Mouse (Mus musculus) neural tube, embryonic 13.5 days (tissue): Measurements from ENCODE around the gene Mest. TPM values are rescaled to one million over a fixed set of nuclear protein-coding genes. Genes with fewer than 3 reads are reported as not detected.

Experiments used
- ATAC-seq: fragments of 200-750 bp; cut with Nextera tagmentation; 2 replicates; pipeline ENCODE4 v1.8.0; 2017; ENCODE audit warnings: low read depth, mild to moderate bottlenecking, moderate TSS enrichment, moderate library complexity
- H3K27ac ChIP-seq: fragments of 300-500 bp; sonication (generic); replicated peaks from 2 replicates; pipeline ENCODE4 v1.5.1; 2015; ENCODE audit warnings: moderate library complexity, mild to moderate bottlenecking, inconsistent platforms
- H3K27me3 ChIP-seq: fragments of 300-500 bp; sonication (generic); 2 replicates; pipeline ENCODE4 v1.6.1; 2015; ENCODE audit warnings: mild to moderate bottlenecking, inconsistent platforms
- H3K36me3 ChIP-seq: fragments of 300-500 bp; sonication (generic); 2 replicates; pipeline ENCODE4 v1.6.1; 2015; ENCODE audit warnings: mild to moderate bottlenecking, inconsistent platforms
- H3K4me1 ChIP-seq: fragments of 300-500 bp; sonication (generic); replicated peaks from 2 replicates; pipeline ENCODE4 v1.6.1; 2015; ENCODE audit warnings: inconsistent platforms
- H3K4me2 ChIP-seq: fragments of 300-500 bp; sonication (generic); 2 replicates; pipeline ENCODE4 v1.6.1; 2015; ENCODE audit warnings: inconsistent platforms, mild to moderate bottlenecking, moderate library complexity
- H3K4me3 ChIP-seq: fragments of 300-500 bp; sonication (generic); 2 replicates; pipeline ENCODE4 v1.5.1; 2015; ENCODE audit warnings: mild to moderate bottlenecking, inconsistent platforms
- H3K9ac ChIP-seq: fragments of 300-500 bp; sonication (generic); 2 replicates; pipeline ENCODE4 v1.6.1; 2015; ENCODE audit warnings: moderate library complexity, mild to moderate bottlenecking, inconsistent platforms
- H3K9me3 ChIP-seq: fragments of 300-500 bp; sonication (generic); 2 replicates; pipeline ENCODE4 v1.6.1; 2016; ENCODE audit warnings: inconsistent platforms
- WGBS: fragments of 180-500 bp; shearing (Covaris S2); methylation state at CpG from one replicate; pipeline ENCODE4 v1.1.7; 2015; 5-methylcytosine and 5-hydroxymethylcytosine counted together
- polyA plus RNA-seq: library from polyadenylated mRNA; unstranded; fragments of >200 nt; fragmentation: Nextera tagmentation; extraction: Ambion mirVana; gene quantifications from 2 replicates; pipeline ENCODE4 v1.2.1, GENCODE M21; 2015

The Mest gene
- polyA plus RNA-seq, 1 experiment from 2014 or later, result 431 TPM

GRCm38 (mm10) chr6:30687198-30687597, 36.1 kb upstream of the Mest start:
- no peaks in the 10 kb centered on the region for H3K36me3 ChIP-seq
- ATAC-seq, result no peak
- H3K4me1 ChIP-seq, result peaks cover 10% of the 10 kb centered on the region
- no peak overlapping the region for H3K4me2 ChIP-seq
- no peaks in the 10 kb centered on the region for H3K9me3 ChIP-seq
- no peak overlapping the region for H3K9ac ChIP-seq
- no peak overlapping the region for H3K4me3 ChIP-seq
- 90% methylated on average over 7 of the region's 7 CpGs for WGBS
- H3K27ac ChIP-seq, result no peak overlapping the region
- H3K27me3 ChIP-seq, result no peaks in the 10 kb centered on the region

- peak overlapping the region; percentile 92 for H3K27ac ChIP-seq
- WGBS, result 78% methylated on average over 5 of the region's 5 CpGs
- no peak; the same call in 1 of the 2 replicates for ATAC-seq
- H3K9me3 ChIP-seq, result no peaks in the 10 kb centered on the region
- peak overlapping the region; percentile 56 for H3K4me2 ChIP-seq
- no peaks in the 10 kb centered on the region for H3K36me3 ChIP-seq
- peak overlapping the region; percentile 73 for H3K9ac ChIP-seq
- peak overlapping the region; percentile 59 for H3K4me3 ChIP-seq
- H3K4me1 ChIP-seq, result peaks cover 15% of the 10 kb centered on the region
- no peaks in the 10 kb centered on the region for H3K27me3 ChIP-seq
Observed at GRCm38 (mm10) chr6:30692826-30693225, 30.5 kb upstream of the Mest start.

- peak within 1 kb of the TSS; percentile 73 for H3K9ac ChIP-seq
- H3K27ac ChIP-seq, result peak within 1 kb of the TSS; percentile 92
- no peaks in the 10 kb centered on the region for H3K36me3 ChIP-seq
- H3K27me3 ChIP-seq, result no peaks in the 10 kb centered on the region
- peak within 1 kb of the TSS; percentile 59 for H3K4me3 ChIP-seq
- peaks cover 15% of the 10 kb centered on the region for H3K4me1 ChIP-seq
- WGBS, result under 1% methylated on average over 50 of the region's 52 CpGs
- H3K9me3 ChIP-seq, result no peaks in the 10 kb centered on the region
- peak; percentile 99 for ATAC-seq
- peak within 1 kb of the TSS; percentile 56 for H3K4me2 ChIP-seq
Observed at GRCm38 (mm10) chr6:30693350-30693991, 29.9 kb upstream of the Mest start, which contains the start of gene Cep41. Gene Cep41, minus strand, starts transcription at chr6:30693749.

- peak overlapping the region; percentile 43; the same call in 1 of the 2 replicates for H3K9ac ChIP-seq
- H3K4me3 ChIP-seq, result peak overlapping the region; percentile 59
- H3K27ac ChIP-seq, result peak overlapping the region; percentile 56
- no peaks in the 10 kb centered on the region for H3K27me3 ChIP-seq
- 35% methylated on average over 6 of the region's 6 CpGs for WGBS
- no peaks in the 10 kb centered on the region for H3K9me3 ChIP-seq
- H3K4me1 ChIP-seq, result peaks cover 15% of the 10 kb centered on the region
- ATAC-seq, result peak; percentile 13
- no peaks in the 10 kb centered on the region for H3K36me3 ChIP-seq
- H3K4me2 ChIP-seq, result peak overlapping the region; percentile 56
Observed at GRCm38 (mm10) chr6:30694209-30694608, 29.1 kb upstream of the Mest start.

GRCm38 (mm10) chr6:30695124-30695523, 28.2 kb upstream of the Mest start:
- Histone ChIP-seq H3K9ac (no peak overlapping the region), H3K4me1 (peaks cover 15% of the 10 kb centered on the region), H3K27me3 (no peaks in the 10 kb centered on the region), H3K36me3 (no peaks in the 10 kb centered on the region), H3K27ac (no peak overlapping the region), H3K4me3 (no peak overlapping the region), H3K9me3 (no peaks in the 10 kb centered on the region), H3K4me2 (no peak overlapping the region)
- WGBS, result 91% methylated on average over 8 of the region's 8 CpGs
- ATAC-seq, result no peak

- WGBS, result 35% methylated on average over 5 of the region's 5 CpGs
- no peak overlapping the region for H3K9ac ChIP-seq
- 0 out of 2 replicates have a peak overlapping the region, but pooled peaks have one; percentile 13 for H3K27ac ChIP-seq
- H3K36me3 ChIP-seq, result no peaks in the 10 kb centered on the region
- no peak overlapping the region for H3K4me2 ChIP-seq
- H3K4me3 ChIP-seq, result no peak overlapping the region
- ATAC-seq, result no peak
- peaks cover 15% of the 10 kb centered on the region for H3K4me1 ChIP-seq
- H3K9me3 ChIP-seq, result no peaks in the 10 kb centered on the region
- H3K27me3 ChIP-seq, result no peaks in the 10 kb centered on the region
Observed at GRCm38 (mm10) chr6:30697464-30697863, 25.9 kb upstream of the Mest start.

- ATAC-seq, result no peak
- H3K36me3 ChIP-seq, result no peaks in the 10 kb centered on the region
- 89% methylated on average over 4 of the region's 4 CpGs for WGBS
- peaks cover 10% of the 10 kb centered on the region for H3K4me1 ChIP-seq
- no peak overlapping the region for H3K9ac ChIP-seq
- no peak overlapping the region for H3K4me3 ChIP-seq
- no peak overlapping the region for H3K27ac ChIP-seq
- H3K4me2 ChIP-seq, result no peak overlapping the region
- H3K9me3 ChIP-seq, result no peaks in the 10 kb centered on the region
- H3K27me3 ChIP-seq, result no peaks in the 10 kb centered on the region
Observed at GRCm38 (mm10) chr6:30698036-30698435, 25.3 kb upstream of the Mest start.

- Histone ChIP-seq H3K9ac (no peak overlapping the region), H3K4me1 (no peaks in the 10 kb centered on the region), H3K9me3 (no peaks in the 10 kb centered on the region), H3K36me3 (no peaks in the 10 kb centered on the region), H3K4me2 (no peak overlapping the region), H3K27me3 (no peaks in the 10 kb centered on the region), H3K4me3 (no peak overlapping the region), H3K27ac (0 out of 2 replicates have a peak overlapping the region, but pooled peaks have one; percentile 20)
- WGBS, result 76% methylated on average over 6 of the region's 6 CpGs
- no peak for ATAC-seq
Observed at GRCm38 (mm10) chr6:30700182-30700581, 23.2 kb upstream of the Mest start.

GRCm38 (mm10) chr6:30702881-30703280, 20.5 kb upstream of the Mest start:
- Histone ChIP-seq H3K9me3 (no peaks in the 10 kb centered on the region), H3K27me3 (no peaks in the 10 kb centered on the region), H3K4me1 (no peaks in the 10 kb centered on the region), H3K4me3 (no peak overlapping the region), H3K36me3 (no peaks in the 10 kb centered on the region), H3K27ac (no peak overlapping the region), H3K4me2 (no peak overlapping the region), H3K9ac (no peak overlapping the region)
- WGBS, result 70% methylated on average over 6 of the region's 6 CpGs
- ATAC-seq, result no peak

- Histone ChIP-seq H3K4me3 (no peak overlapping the region), H3K27me3 (no peaks in the 10 kb centered on the region), H3K27ac (no peak overlapping the region), H3K36me3 (no peaks in the 10 kb centered on the region), H3K4me2 (no peak overlapping the region), H3K4me1 (no peaks in the 10 kb centered on the region), H3K9me3 (no peaks in the 10 kb centered on the region), H3K9ac (no peak overlapping the region)
- 87% methylated on average over 6 of the region's 6 CpGs for WGBS
- ATAC-seq, result no peak
Observed at GRCm38 (mm10) chr6:30703476-30703875, 19.9 kb upstream of the Mest start.

GRCm38 (mm10) chr6:30703977-30704602, 19.3 kb upstream of the Mest start:
- Histone ChIP-seq H3K4me3 (no peak overlapping the region), H3K36me3 (no peaks in the 10 kb centered on the region), H3K9me3 (no peaks in the 10 kb centered on the region), H3K9ac (no peak overlapping the region), H3K27ac (no peak overlapping the region), H3K4me2 (no peak overlapping the region), H3K4me1 (peaks cover 4% of the 10 kb centered on the region), H3K27me3 (no peaks in the 10 kb centered on the region)
- ATAC-seq, result no peak
- 88% methylated on average over 9 of the region's 9 CpGs for WGBS

GRCm38 (mm10) chr6:30709115-30709514, 14.2 kb upstream of the Mest start:
- no peak for ATAC-seq
- Histone ChIP-seq H3K36me3 (no peaks in the 10 kb centered on the region), H3K4me2 (no peak overlapping the region), H3K4me1 (peaks cover 17% of the 10 kb centered on the region), H3K9ac (no peak overlapping the region), H3K27ac (no peak overlapping the region), H3K9me3 (no peaks in the 10 kb centered on the region), H3K27me3 (no peaks in the 10 kb centered on the region), H3K4me3 (no peak overlapping the region)
- 18% methylated on average over 6 of the region's 6 CpGs for WGBS
